Mouse (Mus musculus): ENCODE results near the gene Syce3.
"Not testable (repeated sequence)": the region's sequence is repeated elsewhere in the genome, so short reads cannot be mapped to it uniquely, and the experiment has no call there.

Syce3 gene

GRCm38 (mm10) chr15:89410118-89410517, at the start of gene Syce3:
Gene Syce3, minus strand, starts transcription at chr15:89410503.
- DNase-seq = no peak

DNA sequence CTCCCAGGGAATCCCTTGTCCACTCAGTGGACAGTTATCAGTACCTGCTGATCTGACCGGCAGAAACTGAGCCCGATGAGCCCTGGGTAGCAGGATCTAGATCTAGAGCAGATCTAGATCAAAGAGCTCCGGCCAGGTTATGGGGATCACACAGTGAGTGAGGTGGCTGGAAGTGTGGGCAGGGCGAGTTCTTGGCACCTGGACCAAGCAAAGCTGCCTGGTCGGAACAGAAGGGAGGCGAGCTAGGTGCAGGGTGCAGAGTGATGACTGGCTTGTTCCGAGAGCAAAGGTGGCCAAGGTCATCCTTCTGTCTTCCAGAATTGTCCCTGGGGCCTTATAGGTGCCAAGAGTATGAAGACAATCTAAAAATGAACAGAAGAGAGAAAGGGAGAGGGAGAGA, 49.5 kb upstream of the Syce3 start:
- DNase-seq = no peak

GRCm38 (mm10) chr15:89458942-89459341, 48.6 kb upstream of the Syce3 start:
- no peak for DNase-seq

DNA sequence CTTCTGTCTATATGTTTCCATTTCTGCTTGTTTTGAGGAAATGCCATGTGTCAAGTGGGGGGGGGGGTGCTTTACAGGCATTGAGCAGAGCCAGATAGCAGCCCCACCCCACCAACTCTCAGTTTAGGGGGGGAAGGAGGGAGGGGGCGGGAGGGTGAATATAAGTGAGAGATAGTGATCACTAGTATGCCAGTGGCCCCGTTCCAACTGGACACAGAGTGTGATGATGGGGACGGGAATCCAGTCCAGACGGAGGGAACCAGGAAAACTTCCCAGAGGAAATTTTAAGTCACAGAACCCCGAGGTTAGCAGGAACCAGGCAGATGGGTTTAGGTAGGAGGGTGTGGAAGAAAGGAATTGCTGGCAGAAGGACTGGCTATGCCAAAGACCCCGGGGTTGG, 45.3 kb upstream of the Syce3 start:
- DNase-seq = no peak

DNA sequence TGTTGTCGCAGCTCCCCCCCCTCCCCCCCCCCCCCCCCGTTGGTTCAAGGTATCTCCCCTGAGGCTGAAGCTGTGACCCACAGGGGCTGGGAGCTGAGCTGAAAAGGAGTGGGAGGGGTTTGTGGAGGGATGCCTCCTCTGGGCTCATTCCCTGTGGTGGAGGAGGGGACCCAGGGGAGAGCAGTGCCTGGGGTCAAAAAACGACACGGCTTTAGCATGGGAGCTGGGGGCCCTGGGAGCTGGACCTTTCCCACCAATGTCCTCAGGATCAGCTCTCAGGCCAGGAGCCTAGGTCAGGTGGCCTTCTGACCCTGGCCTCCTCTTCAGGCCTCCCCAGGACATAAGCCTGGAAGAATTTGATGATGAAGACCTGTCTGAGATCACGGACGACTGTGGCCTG, 44.6 kb upstream of the Syce3 start:
- DNase-seq = no peak

DNA sequence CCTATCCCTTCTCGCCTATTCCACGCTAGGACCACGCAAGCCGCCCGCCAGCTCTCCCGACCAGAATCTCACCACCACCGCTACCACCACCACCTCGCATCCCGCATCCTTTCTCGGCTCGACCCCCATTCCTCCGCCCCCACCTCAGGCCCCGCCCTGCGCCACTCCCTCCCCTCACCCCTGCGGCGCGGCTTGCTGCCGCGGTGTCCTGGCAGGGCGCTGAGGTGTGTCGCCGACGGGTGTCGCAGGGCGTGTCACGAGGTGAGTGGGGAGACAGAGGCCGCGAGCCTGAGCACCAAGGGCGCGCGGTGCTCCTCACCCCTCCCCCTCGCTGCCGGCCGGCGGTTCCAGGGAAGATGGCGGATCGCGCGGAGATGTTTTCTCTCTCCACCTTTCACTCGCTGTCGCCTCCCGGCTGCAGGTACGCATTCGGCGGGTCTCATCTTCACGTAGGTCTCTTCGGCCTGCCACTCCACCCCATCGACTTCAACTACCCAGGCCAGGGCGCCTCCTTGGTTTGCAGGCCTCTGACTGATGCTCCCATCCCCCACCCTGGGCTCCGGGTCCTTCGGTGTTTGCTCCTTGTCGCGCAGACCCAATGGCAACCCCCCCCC, 43.7 kb upstream of the Syce3 start, which contains the start of gene Mapk8ip2:
TSS of gene Mapk8ip2 (plus strand) at position 49 of the 614 bp plus-strand sequence.
- DNase-seq = no peak

- DNase-seq = peak; percentile 23 to 41
Observed at GRCm38 (mm10) chr15:89452906-89453864, 42.9 kb upstream of the Syce3 start.

DNA sequence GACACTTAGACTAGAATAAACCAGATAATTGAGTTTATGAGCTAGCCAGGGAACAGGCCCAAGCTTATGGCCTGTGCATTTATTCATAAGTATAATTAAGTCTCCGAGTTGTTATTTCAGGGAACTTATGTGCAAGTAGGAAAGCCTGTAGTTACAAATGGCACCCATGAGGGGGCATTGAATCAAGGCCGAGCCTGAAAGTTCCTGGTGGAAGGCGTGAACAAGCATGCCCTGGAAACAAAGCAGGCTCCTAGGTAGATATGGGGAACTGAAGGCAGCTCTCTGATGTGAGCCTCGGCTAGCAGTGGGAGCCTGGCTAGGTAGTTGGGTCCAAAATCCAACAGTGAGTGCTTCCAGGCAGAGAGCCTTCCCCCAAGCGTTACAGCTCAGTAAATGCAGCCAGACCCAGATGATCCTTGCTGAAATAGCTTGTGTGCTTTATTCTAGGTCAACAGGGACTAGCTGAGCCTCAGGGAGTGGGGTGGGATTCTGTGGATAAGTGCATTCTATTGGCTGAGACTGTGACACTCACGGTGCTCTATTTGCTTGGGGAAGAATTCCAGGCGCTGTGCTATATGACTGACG, 32.3 kb upstream of the Syce3 start:
- DNase-seq = no peak

- DNase-seq = no peak
Observed at GRCm38 (mm10) chr15:89435878-89436277, 25.6 kb upstream of the Syce3 start.

GRCm38 (mm10) chr15:89434136-89434535, 23.8 kb upstream of the Syce3 start:
- DNase-seq = no peak

DNA sequence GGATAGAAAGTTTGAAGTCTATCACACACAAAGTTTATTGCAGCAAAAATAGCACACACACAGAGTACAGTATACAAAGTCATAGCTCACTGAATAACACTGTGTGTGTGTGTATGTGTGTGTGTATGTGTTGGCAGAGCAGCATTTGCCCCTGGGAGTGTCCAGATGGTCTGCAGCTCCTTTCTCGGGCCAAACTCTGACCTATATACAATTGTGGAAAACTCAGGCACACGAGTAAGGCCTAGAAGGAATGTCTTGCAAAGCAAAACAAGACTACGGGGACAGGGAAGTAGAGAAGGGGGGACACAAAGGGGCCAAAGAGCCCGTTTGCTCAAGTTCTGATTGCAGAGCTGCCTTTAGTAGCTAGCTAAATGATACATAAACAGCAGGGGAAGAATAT, 22.6 kb upstream of the Syce3 start:
- no peak for DNase-seq

GRCm38 (mm10) chr15:89431806-89432205, 21.5 kb upstream of the Syce3 start:
- no peak for DNase-seq

DNA sequence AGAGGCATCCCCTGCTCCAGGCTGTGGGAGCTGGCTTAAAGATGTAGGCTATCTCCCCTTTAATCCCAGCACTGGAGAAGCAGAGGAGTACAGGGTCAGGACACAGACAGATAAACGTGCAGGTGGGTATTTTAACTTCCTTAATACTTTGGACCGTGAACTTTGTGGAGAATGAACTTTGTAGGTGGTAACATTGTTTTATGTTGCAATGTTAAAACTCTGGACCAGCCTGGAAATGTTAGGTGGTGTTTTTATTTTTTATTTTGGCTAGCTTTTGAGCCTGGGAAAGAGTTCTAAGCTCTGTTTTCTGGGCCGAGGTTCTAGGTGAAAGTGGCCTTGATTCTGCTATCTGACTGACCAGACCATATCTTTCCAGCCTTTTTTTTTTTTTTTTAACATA, 21.0 kb upstream of the Syce3 start:
- DNase-seq = no peak

- not testable (repeated sequence) for DNase-seq
Observed at GRCm38 (mm10) chr15:89430771-89431170, 20.5 kb upstream of the Syce3 start.

GRCm38 (mm10) chr15:89430341-89430740, 20.0 kb upstream of the Syce3 start:
- no peak for DNase-seq

DNA sequence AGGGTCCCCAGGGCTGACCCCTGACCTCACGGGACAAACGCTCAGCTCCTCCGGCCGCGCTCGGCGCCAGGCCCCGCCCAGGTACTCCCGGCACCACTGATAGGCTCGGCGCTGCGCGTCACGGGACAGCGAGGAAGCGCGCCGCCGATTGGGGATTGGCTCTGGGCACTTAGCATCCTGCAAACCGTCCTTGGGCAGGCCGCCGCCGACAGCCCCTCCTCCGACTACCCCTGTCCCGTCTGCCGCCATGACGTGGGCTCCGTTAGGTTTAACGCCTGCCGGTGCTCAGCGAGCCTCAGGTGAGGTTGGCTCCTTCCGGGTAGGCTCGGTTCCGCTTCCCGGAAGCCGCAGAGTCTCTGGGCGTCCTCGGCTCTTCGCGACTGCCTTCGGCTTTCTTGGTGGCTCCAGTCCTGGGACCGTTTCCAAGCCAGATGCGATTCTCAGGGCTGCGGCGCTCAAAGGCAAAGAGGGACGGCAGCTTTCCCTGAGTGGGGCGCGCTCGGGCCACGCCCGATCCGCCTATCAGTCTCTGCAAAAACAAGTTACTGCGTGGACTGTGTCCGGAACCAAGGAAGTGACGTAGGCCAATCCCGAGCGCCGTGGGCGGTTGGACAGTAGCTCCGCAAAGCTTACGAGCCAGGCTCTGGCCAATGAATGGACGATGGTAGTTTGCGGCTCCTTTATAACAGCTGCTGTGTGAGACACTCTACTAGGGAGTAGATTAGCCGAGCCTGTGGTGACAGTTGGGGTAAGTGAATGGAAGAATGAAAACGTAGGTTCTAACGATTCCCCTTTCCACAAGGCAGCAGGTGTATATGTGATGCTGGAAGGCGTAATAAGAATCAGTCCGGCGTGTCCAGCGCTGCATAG, 19.3 kb upstream of the Syce3 start, which contains the start of the genes C730034F03Rik, Gm44502 and Chkb:
TSS of gene C730034F03Rik (plus strand) at position 238 of the 870 bp plus-strand sequence.
TSS of gene Gm44502 (minus strand) at position 345 of the 870 bp plus-strand sequence.
TSS of gene Chkb (minus strand) at position 557 of the 870 bp plus-strand sequence.
- DNase-seq = peak; percentile 93 to 95

DNA sequence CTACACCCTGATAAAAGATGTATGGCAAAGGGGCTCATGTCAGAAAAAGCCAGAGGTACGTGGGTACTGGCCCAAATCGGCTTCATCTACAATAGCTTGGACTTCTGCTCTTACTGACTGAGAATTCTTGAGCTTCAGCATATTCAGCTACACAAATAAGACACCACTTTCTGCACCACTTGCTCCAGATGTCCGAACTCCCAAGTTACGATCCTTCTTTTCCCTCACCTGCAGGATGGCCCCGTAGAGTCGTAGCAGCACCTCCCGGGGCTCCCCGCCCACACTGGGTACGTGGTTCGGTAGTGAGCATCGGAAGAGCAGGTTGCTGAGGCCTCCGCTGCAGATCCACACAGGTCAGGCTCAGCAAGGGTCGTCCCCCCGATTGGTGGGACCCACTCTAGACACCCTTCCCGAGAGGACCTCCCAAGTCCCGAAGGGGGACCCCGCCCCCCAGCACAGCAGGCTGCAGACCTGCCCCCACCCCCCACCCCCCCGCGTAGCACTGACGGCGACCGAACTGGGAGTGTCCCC, 18.6 kb upstream of the Syce3 start:
- DNase-seq = no peak

GRCm38 (mm10) chr15:89428136-89428790, 18.0 kb upstream of the Syce3 start:
- no peak for DNase-seq

- DNase-seq = no peak
Observed at GRCm38 (mm10) chr15:89426716-89427115, 16.4 kb upstream of the Syce3 start.

DNA sequence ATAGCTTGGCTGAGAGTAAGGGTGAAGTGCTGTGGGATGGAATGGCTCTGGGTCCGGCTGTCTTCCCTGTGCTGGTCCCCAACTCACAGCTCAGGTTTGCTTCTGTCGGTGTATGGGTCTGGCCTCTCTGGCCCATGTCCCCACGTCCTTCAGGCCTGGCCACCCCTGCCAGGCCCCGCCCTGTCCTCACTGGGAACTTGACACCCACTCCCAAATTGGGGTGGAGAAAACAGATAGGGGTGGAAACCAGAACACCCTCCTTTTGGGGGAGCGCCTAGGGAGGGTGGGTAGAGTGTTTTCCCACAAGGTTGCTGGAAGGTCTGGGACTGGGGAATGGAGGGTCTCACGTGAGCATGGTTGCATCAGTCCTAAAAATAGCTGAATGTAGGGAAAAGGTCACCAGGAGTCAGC, 15.4 kb upstream of the Syce3 start, which contains the start of gene Cpt1b:
TSS of gene Cpt1b (minus strand) at position 153 of the 411 bp plus-strand sequence.
- peak in 1 of 2 experiments; percentile 19 for DNase-seq

DNA sequence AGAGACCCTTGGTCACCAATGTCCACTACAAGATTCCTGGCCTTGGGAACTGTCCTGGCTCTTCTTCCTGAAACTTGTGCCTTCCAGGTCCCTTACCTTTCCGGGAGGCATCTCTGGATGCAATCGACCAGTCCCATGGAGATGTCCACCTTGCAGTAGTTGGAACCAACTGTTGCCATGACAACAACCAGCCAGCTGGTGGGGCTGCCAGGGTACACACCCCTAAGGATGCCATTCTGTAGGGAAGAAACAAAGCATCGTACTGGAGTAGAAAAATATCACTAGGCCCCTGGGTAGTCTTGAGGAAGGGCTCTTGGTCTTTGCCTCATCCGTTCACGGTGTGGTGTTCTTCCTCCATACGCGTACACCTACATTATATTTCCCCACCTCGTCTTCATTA, 14.3 kb upstream of the Syce3 start:
- no peak for DNase-seq
